Mouse (Mus musculus) neural tube, embryonic 15.5 days (tissue): ENCODE data around the gene Tmem107. TPM values are rescaled to one million over a fixed set of nuclear protein-coding genes. Genes with fewer than 3 reads are reported as not detected.

Experiments used
- ATAC-seq: fragments of 200-750 bp; cut with Nextera tagmentation; 2 replicates; pipeline ENCODE4 v1.8.0; 2017; ENCODE audit warnings: mild to moderate bottlenecking, moderate TSS enrichment, moderate library complexity; ENCODE audit not compliant: low FRiP score
- H3K27ac ChIP-seq: fragments of 300-500 bp; sonication (generic); replicated peaks from 2 replicates; pipeline ENCODE4 v1.5.1; 2015; ENCODE audit warnings: mild to moderate bottlenecking, inconsistent platforms
- H3K27me3 ChIP-seq: fragments of 300-500 bp; sonication (generic); replicated peaks from 2 replicates; pipeline ENCODE4 v1.6.1; 2015; ENCODE audit warnings: inconsistent platforms
- H3K36me3 ChIP-seq: fragments of 300-500 bp; sonication (generic); 2 replicates; pipeline ENCODE4 v1.6.1; 2015; ENCODE audit warnings: inconsistent platforms
- H3K4me1 ChIP-seq: fragments of 300-500 bp; sonication (generic); 2 replicates; pipeline ENCODE4 v1.6.1; 2015; ENCODE audit warnings: inconsistent platforms
- H3K4me2 ChIP-seq: fragments of 300-500 bp; sonication (generic); 2 replicates; pipeline ENCODE4 v1.6.1; 2015; ENCODE audit warnings: inconsistent platforms, mild to moderate bottlenecking, moderate library complexity
- H3K4me3 ChIP-seq: fragments of 300-500 bp; sonication (generic); replicated peaks from 2 replicates; pipeline ENCODE4 v1.5.1; 2015; ENCODE audit warnings: mild to moderate bottlenecking, inconsistent platforms
- H3K9ac ChIP-seq: fragments of 300-500 bp; sonication (generic); replicated peaks from 2 replicates; pipeline ENCODE4 v1.6.1; 2015; ENCODE audit warnings: mild to moderate bottlenecking, inconsistent platforms
- H3K9me3 ChIP-seq: fragments of 300-500 bp; sonication (generic); replicated peaks from 2 replicates; pipeline ENCODE4 v1.6.1; 2016; ENCODE audit warnings: inconsistent platforms
- WGBS: fragments of 180-500 bp; shearing (Covaris S2); methylation state at CpG from one replicate; pipeline ENCODE4 v1.1.7; 2015; ENCODE audit warnings: mixed read lengths; 5-methylcytosine and 5-hydroxymethylcytosine counted together
- polyA plus RNA-seq: library from polyadenylated mRNA; unstranded; fragments of >200 nt; fragmentation: Nextera tagmentation; extraction: Ambion mirVana; gene quantifications from 2 replicates; pipeline ENCODE4 v1.2.1, GENCODE M21; 2015

The Tmem107 gene
- polyA plus RNA-seq, 1 experiment from 2014 or later: 33.3 TPM

DNA sequence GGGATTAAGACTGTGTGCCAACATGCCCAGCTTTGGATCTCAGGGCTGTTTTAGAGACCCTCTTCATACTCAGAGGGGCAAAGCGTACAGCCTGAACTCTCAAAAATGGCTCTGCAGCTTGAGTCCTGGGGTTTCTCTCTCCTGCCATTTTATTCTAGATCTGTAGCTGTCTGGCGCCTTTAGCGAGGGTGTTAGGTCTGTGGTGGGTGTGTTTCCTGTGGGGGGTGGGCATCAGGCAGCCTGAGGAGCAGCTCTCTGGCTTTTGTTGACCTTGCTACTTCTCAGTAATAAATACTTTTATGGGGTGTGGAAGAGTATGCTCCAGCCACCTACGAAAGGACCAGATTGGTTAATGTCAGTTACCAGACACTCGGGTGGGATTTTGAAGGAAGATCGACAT lies 7.4 kb downstream of the Tmem107 start:
- Histone ChIP-seq H3K9ac (no peak overlapping the region), H3K27me3 (no peaks in the 10 kb centered on the region), H3K4me3 (no peak overlapping the region), H3K4me1 (peaks cover 20% of the 10 kb centered on the region), H3K9me3 (no peaks in the 10 kb centered on the region), H3K4me2 (no peak overlapping the region), H3K36me3 (no peaks in the 10 kb centered on the region), H3K27ac (no peak overlapping the region)
- 81% methylated on average over 6 of the region's 6 CpGs for WGBS
- ATAC-seq: no peak

DNA sequence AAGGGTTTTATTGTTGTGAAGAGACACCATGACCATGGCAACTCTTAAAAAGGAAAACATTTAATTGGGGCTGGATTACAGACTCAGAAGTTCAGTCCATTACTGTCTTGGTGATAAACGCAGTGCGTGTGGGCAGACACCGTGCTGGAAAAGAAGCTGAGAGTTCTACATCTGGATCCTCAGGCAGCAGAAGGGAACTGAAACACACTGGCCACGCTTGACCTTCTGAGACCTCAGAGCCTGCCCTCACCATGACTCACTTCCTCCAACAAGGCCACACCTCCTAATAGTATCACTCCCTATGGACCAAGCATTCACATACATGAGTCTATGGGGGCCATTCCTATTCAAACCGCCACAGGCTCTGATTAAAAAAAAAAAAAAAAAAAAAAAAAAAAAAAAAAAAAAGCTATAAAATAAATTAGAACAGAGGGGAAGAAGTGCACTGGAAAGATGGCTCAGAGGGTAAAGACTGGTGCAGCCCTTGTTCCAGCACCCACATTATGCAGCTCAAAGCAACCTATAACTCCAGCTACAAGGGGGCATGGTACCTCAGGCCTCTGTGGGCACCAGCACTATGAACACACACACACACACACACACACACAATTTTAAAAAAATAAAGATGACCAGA lies 8.3 kb downstream of the Tmem107 start:
- Histone ChIP-seq H3K9me3 (no peaks in the 10 kb centered on the region), H3K4me1 (peaks cover 14% of the 10 kb centered on the region), H3K4me2 (no peak overlapping the region), H3K36me3 (no peaks in the 10 kb centered on the region), H3K4me3 (no peak overlapping the region), H3K27ac (0 out of 2 replicates have a peak overlapping the region, but pooled peaks have one; percentile 9), H3K9ac (no peak overlapping the region), H3K27me3 (no peaks in the 10 kb centered on the region)
- ATAC-seq: no peak
- WGBS: 70% methylated on average over 5 of the region's 5 CpGs

DNA sequence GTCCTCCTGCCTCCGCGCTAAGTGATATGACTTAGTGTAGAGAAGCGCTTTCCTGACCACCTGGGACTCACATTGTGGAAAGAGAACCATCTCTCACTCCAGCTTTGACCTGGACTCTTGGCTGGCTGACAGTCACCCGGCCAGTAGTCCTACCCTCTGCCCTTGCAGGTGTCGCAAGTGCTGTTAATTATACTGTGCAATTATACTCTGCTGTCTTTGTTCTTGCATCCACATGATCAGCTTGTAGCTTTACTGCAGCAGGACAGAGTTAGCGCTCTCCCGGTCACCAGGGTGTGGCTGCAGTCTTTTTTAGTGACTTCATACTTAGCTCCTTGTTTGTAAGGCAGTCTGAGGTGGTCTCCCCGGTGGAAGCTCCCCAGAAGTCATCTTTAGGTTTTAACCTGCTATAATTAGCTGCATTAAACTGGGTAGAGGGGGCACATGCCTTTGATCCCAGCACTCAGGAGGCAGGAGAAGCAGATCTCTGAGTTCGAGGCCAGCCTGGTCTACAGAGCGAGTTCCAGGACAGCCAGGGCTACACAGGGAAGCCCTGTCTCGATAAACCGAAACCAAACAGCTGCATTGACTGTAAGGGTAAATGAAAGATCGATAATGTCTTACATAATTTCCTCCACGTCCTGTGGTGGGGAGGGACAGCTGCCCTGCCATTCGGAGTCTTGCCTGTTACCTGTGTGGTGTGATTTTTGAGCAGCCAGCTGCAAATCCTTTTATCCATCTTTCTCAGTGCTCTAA lies 9.7 kb downstream of the Tmem107 start:
- Histone ChIP-seq H3K36me3 (no peaks in the 10 kb centered on the region), H3K4me3 (no peak overlapping the region), H3K4me2 (no peak overlapping the region), H3K4me1 (peaks cover 3% of the 10 kb centered on the region; the same call in 1 of the 2 replicates), H3K9ac (no peak overlapping the region), H3K9me3 (no peaks in the 10 kb centered on the region), H3K27ac (no peak overlapping the region), H3K27me3 (no peaks in the 10 kb centered on the region)
- WGBS: 75% methylated on average over 15 of the region's 15 CpGs
- no peak for ATAC-seq

DNA sequence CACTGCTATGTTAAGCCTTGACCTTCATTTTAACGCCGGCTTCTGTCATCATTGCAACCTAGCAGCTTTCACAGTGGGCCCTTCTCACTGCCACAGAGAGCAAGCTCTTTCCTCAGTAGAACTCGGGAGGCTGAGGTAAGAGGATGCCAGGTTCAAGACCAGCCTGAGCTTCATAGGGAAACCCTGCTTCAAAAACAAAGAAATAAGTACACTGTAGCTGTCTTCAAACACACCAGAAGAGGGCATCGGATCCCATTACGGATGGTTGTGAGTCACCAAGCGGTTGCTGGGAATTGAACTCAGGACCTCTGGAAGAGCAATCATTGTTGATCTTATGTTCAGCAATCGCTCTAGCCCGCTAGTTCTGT lies 10.2 kb downstream of the Tmem107 start:
- Histone ChIP-seq H3K4me2 (no peak overlapping the region), H3K9ac (no peak overlapping the region), H3K9me3 (no peaks in the 10 kb centered on the region), H3K4me1 (peaks cover 3% of the 10 kb centered on the region; the same call in 1 of the 2 replicates), H3K27ac (no peak overlapping the region), H3K4me3 (no peak overlapping the region), H3K27me3 (no peaks in the 10 kb centered on the region), H3K36me3 (no peaks in the 10 kb centered on the region)
- no peak for ATAC-seq
- 91% methylated on average over 8 of the region's 8 CpGs for WGBS

DNA sequence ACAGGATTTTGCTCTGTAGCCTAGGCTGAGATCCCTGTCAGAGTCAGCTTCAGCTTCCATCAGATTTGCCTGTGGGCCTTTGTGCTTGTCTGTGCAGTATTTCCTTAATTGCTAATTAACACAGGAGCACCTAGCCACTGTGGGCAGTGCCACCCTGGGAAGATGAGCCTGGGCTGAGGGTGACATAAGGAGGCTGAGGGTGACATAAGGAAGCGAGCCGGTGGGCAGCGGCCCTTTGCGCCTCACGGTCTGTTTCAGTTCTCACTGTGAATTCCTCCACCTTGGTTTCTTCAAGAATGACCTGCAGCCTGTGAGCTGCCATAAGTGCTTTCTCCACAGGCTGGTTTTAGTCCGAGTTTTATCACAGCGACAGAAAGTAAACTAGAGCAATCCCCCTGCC lies 11.0 kb downstream of the Tmem107 start:
- no peaks in the 10 kb centered on the region for H3K27me3 ChIP-seq
- no peak overlapping the region for H3K9ac ChIP-seq
- H3K4me1 ChIP-seq: peaks cover 2% of the 10 kb centered on the region; the same call in 1 of the 2 replicates
- WGBS: 84% methylated on average over 7 of the region's 7 CpGs
- no peaks in the 10 kb centered on the region for H3K9me3 ChIP-seq
- no peak overlapping the region for H3K4me2 ChIP-seq
- no peak for ATAC-seq
- no peak overlapping the region for H3K27ac ChIP-seq
- no peak overlapping the region for H3K4me3 ChIP-seq
- no peaks in the 10 kb centered on the region for H3K36me3 ChIP-seq

DNA sequence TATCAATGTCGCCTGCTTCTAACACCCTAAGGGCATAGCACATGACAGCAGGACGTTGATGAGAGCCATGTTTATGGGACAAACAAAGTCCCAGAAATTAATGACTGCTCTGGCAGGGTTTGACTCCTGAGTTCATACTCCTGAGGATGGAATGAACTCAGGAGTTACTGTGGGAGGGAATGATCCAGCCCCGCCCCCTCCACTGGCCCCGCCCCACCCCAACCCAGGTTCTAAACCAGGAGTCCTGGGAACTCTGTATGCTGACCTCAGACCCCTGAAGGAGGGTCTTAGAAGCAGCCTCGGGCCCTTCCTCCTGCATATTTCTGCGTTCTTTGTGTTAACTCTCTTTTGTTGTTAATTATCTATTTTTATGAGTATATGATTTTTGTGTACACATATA lies 15.0 kb downstream of the Tmem107 start:
- H3K4me3 ChIP-seq: no peak overlapping the region
- H3K27ac ChIP-seq: no peak overlapping the region
- H3K27me3 ChIP-seq: no peaks in the 10 kb centered on the region
- H3K36me3 ChIP-seq: peaks cover 8% of the 10 kb centered on the region; the same call in 1 of the 2 replicates
- H3K9me3 ChIP-seq: no peaks in the 10 kb centered on the region
- 66% methylated on average over 6 of the region's 6 CpGs for WGBS
- no peak overlapping the region for H3K4me2 ChIP-seq
- H3K4me1 ChIP-seq: peaks cover 27% of the 10 kb centered on the region
- no peak overlapping the region for H3K9ac ChIP-seq
- ATAC-seq: no peak

DNA sequence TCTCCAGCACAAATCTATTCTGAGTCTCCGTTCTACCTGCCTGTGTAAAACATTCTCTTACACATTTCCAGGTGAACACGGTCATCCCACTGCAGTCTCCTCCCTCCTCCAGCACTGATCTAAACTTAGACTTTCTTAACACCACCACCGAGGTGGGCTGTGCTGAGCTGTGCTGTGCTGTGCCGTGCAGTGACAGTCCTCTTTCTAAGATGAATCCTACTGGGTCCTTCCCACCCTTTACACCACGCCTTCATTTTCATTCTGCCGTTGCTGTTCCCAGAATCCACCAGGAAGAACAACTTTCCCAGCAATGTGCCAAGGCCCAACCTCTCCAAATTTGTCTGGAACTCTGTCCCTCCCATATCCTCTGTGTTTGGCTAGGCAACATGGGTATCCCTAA lies 15.8 kb downstream of the Tmem107 start:
- Histone ChIP-seq H3K36me3 (peaks cover 16% of the 10 kb centered on the region; the same call in 1 of the 2 replicates), H3K4me3 (no peak overlapping the region), H3K9me3 (no peaks in the 10 kb centered on the region), H3K4me1 (peaks cover 35% of the 10 kb centered on the region), H3K9ac (no peak overlapping the region), H3K4me2 (no peak overlapping the region), H3K27me3 (no peaks in the 10 kb centered on the region), H3K27ac (no peak overlapping the region)
- ATAC-seq: no peak
- WGBS: 72% methylated on average over 6 of the region's 6 CpGs

DNA sequence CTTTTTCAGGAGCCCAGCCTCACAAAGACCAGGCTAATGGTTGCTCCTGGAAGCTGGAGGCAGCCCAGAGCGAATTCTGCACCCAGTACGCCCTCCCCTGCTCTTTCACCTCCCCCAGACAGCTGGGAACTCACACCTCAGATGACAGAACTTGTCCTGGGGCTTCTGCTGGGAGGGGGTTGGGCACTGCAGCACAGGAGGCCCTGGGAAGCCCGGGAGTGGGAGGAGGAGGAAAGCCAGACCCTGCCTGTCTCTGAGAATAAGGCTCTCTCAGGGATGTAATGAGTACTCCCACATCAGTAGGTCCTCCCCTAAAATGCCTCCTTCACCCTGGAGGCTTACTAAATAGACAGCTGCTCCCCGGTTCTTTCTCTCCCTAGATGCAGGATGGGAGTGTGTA lies 16.5 kb downstream of the Tmem107 start:
- H3K27me3 ChIP-seq: no peaks in the 10 kb centered on the region
- no peak for ATAC-seq
- no peak overlapping the region for H3K4me3 ChIP-seq
- no peak overlapping the region; the same call in 1 of the 2 replicates for H3K9ac ChIP-seq
- no peaks in the 10 kb centered on the region for H3K9me3 ChIP-seq
- H3K4me1 ChIP-seq: peaks cover 42% of the 10 kb centered on the region
- peaks cover 21% of the 10 kb centered on the region for H3K36me3 ChIP-seq
- 32% methylated on average over 4 of the region's 4 CpGs for WGBS
- peak overlapping the region; percentile 95; the same call in 1 of the 2 replicates for H3K27ac ChIP-seq
- no peak overlapping the region for H3K4me2 ChIP-seq

DNA sequence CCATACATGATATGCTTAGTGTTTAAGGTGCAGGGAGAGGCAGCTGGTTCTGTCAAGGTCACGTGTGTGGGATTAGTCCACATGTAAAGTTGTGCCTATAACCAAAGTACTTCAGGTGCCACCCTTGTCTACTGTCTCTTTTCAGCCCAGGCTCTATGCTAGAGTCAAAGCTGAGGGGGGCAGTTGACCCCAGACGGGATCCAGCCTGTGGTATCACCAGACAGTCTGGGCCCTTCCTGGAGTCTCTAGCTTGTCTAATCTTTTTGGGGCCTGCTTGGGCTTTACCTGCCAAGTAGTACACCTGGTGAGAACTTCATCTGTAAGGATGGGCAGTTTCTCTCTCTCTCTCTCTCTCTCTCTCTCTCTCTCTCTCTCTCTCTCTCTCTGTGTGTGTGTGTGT lies 17.0 kb downstream of the Tmem107 start:
- peak overlapping the region; percentile 72; the same call in 1 of the 2 replicates for H3K4me3 ChIP-seq
- ATAC-seq: no peak
- H3K36me3 ChIP-seq: peaks cover 25% of the 10 kb centered on the region
- no peak overlapping the region; the same call in none of the 2 replicates for H3K9ac ChIP-seq
- WGBS: 54% methylated on average over 2 of the region's 2 CpGs
- peaks cover 47% of the 10 kb centered on the region for H3K4me1 ChIP-seq
- H3K4me2 ChIP-seq: peak overlapping the region; percentile 94
- no peaks in the 10 kb centered on the region for H3K9me3 ChIP-seq
- peak overlapping the region; percentile 95 for H3K27ac ChIP-seq
- no peaks in the 10 kb centered on the region for H3K27me3 ChIP-seq

DNA sequence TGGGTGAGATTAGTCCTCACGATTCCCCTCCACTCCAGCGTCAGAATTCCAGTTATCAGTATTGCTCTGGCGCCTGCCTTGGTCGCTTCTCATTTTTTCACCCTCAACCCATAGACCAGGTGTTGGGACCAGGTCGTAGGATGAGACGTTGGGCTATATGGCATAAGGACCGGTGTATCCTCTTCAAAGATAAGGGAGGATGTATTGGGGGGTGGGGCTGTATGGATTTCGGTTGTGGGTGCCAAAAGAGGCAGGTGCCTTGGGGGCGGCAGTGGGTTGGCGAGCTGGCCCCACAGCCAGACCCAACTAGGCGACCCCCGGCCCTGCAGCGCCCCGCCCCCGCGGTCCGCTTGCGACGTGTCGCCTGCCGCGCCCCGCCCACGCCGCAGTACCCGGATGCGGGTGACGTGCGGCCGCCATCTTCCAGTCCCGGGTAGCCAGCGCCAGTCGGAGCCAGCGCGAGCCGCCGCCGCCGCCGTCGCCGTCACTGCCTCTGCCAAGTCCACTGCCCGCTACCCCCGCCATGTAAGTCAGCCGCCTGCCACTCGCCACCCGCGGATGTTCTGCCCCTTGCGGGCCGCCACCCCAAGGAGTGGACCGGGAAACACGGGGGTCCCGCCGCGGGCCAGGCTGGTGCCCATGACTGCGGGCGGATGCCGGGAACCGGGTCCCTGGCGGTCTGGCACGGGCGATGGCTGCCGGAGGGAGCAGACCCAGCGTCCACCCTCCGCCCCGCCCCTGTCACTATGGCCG lies 17.7 kb downstream of the Tmem107 start, which contains the start of gene Vamp2:
Gene Vamp2 (plus strand): TSS at position 388 of the 753 bp plus-strand sequence.
- WGBS: under 1% methylated on average over 59 of the region's 67 CpGs
- H3K4me1 ChIP-seq: peaks cover 47% of the 10 kb centered on the region

DNA sequence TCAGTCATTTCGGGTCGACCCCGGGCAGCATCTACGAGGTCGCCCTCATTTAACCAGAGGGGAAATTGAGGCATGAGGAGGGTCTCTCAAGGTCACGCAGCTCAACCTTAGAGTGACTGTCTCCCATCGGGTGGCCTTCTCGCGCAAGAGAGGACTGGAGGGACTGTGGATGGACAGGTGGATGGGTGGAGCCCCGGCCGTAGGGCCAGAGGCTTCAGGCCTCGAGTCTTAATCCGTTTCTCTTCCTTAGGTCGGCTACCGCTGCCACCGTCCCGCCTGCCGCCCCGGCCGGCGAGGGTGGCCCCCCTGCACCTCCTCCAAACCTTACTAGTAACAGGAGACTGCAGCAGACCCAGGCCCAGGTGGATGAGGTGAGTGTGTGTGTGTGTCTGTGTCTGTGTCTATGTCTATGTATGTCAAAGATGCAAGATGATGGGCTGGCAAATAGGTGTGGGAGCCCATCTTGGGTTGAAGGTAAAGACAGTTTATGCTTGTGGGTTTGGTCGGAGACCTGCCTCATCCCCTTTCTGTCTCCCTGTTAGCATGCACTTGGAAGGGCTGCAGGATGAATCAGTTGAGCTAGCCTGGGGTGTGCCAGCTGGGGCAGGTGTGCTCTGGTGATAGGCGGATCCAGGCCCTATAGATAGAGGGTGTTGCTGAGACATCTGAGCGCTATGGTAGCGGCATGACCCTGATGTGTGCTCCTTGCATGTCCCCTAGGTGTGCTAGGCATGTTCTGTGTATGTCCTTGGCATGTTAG lies 18.4 kb downstream of the Tmem107 start:
- Histone ChIP-seq H3K9ac (peak overlapping the region; percentile 100), H3K27ac (peak overlapping the region; percentile 95), H3K4me1 (peaks cover 49% of the 10 kb centered on the region), H3K4me2 (peak overlapping the region; percentile 94), H3K9me3 (no peaks in the 10 kb centered on the region), H3K4me3 (peak overlapping the region; percentile 72), H3K36me3 (peaks cover 29% of the 10 kb centered on the region), H3K27me3 (no peaks in the 10 kb centered on the region)
- ATAC-seq: peak; percentile 17; the same call in 1 of the 2 replicates
- WGBS: 10% methylated on average over 25 of the region's 25 CpGs

More for the DNA sequence above, 17.7 kb downstream of the Tmem107 start, which contains the start of gene Vamp2:
- ATAC-seq: peak; percentile 89
- Histone ChIP-seq H3K27ac (peak within 1 kb of the TSS; percentile 95), H3K36me3 (peaks cover 29% of the 10 kb centered on the region), H3K9me3 (no peaks in the 10 kb centered on the region), H3K4me3 (peak within 1 kb of the TSS; percentile 72), H3K9ac (peak within 1 kb of the TSS; percentile 100), H3K4me2 (peak within 1 kb of the TSS; percentile 94), H3K27me3 (no peaks in the 10 kb centered on the region)
